Mouse (Mus musculus) small intestine, adult 2 months (tissue): ENCODE data around the gene Baiap2.

Experiments used
- CTCF ChIP-seq: fragments of 200-500 bp; IDR thresholded peaks from 2 replicates; pipeline ENCODE4 v1.5.1; 2012; ENCODE audit warnings: low read depth, mild to moderate bottlenecking, control low read depth, inconsistent platforms, low read length, moderate library complexity, mixed read lengths; ENCODE audit not compliant: insufficient replicate concordance, insufficient read length; ENCODE audit errors: extremely low read depth
- POLR2A ChIP-seq: fragments of 200-500 bp; IDR thresholded peaks from 2 replicates; pipeline ENCODE4 v1.6.1; 2012; ENCODE audit warnings: low read depth, mild to moderate bottlenecking, control low read depth, inconsistent platforms, low read length, moderate library complexity

DNA sequence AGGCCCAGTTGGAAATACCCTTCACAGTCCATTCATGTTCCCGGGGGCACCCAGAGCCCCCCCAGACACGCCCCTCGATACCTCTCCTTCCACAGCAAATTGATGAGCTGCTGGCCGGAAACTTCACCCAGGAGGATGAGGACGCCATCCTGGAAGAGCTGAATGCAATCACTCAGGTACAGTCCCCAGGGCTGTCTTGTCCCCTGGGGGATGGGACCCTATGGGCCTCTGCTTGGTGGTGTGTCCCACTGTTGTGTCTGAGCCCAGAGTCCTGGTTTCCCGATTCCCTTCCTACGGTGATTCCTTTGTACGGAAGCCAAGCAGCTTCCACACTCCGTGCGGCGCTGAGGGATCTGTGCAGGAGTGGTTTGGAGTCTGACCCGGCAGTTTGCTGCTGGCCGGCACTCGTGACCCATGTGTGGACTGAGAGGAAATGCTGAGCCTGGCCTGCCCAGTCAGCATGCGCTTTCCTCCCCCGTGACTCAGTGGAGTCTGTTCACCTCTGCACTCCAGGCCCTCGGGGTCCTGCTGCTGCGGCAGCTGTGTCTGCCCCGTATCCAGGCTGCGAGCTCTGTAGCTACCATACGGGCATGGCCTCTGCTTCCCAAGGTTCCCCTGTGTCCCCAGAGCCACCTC is 25.6 kb upstream of the Baiap2 start:
- TF ChIP-seq CTCF, result no peak
- no peak for TF ChIP-seq POLR2A
